Mouse (Mus musculus): Measurements from ENCODE around the gene Bpi.

GRCm38 (mm10) chr2:158225301-158225700 is 32.6 kb upstream of the Bpi start:
- TF ChIP-seq GATA1 (IDR thresholded peaks at IDR 0.05; ENCODE audit: borderline replicate concordance, low read length): no peak
- TF ChIP-seq FLI1 (IDR thresholded peaks at IDR 0.05; ENCODE audit: low read length): no peak
